Mouse (Mus musculus) regulatory T cell (primary cell): ENCODE data around the gene 4930572O03Rik.
"Not testable (repeated sequence)": the region's sequence is repeated elsewhere in the genome, so short reads cannot be mapped to it uniquely, and the experiment has no call there.

Source experiments
- in situ Hi-C: fragments of 300-600 bp; cut with MboI, MseI; formaldehyde crosslinking; loops from one replicate; pipeline ENCODE4 v1.15.1; 2025; ENCODE audit warnings: high pct_unique_total_duplicates

Gene 4930572O03Rik

GRCm38 (mm10) chr5:15656959-15657358 lies at the start of gene 4930572O03Rik:
4930572O03Rik (minus strand) TSS chr5:15657059.
- in situ Hi-C loops, result loop anchor here (10.0 kb wide), 1 partner anchor 58 kb away; the partner anchor contains the start of gene Speer4c

- in situ Hi-C loops, result loop anchor here (10.0 to 25.0 kb wide), 2 partner anchors 602 to 1184 kb away; no protein-coding TSS in a partner anchor
Measured at GRCm38 (mm10) chr5:15702891-15703290, 46.0 kb upstream of the 4930572O03Rik start.

- in situ Hi-C loops, result loop anchor here (5.0 to 25.0 kb wide), 2 partner anchors 635 to 740 kb away; no protein-coding TSS in a partner anchor
Measured at GRCm38 (mm10) chr5:15697719-15698118, 40.9 kb upstream of the 4930572O03Rik start.

GRCm38 (mm10) chr5:15691849-15692248 lies 35.0 kb upstream of the 4930572O03Rik start:
- in situ Hi-C loops, result loop anchor here (5.0 to 25.0 kb wide), 2 partner anchors 180 to 630 kb away; no protein-coding TSS in a partner anchor

GRCm38 (mm10) chr5:15690822-15691221 lies 34.0 kb upstream of the 4930572O03Rik start:
- in situ Hi-C loops, result loop anchor here (5.0 to 25.0 kb wide), 2 partner anchors 179 to 629 kb away; no protein-coding TSS in a partner anchor

GRCm38 (mm10) chr5:15689659-15690213 lies 32.9 kb upstream of the 4930572O03Rik start:
- in situ Hi-C loops, result loop anchor here (5.0 to 25.0 kb wide), 2 partner anchors 177 to 627 kb away; no protein-coding TSS in a partner anchor

GRCm38 (mm10) chr5:15688874-15689658 lies 32.2 kb upstream of the 4930572O03Rik start:
- in situ Hi-C loops, result loop anchor here (25.0 kb wide), 1 partner anchor 627 kb away; no protein-coding TSS in a partner anchor

GRCm38 (mm10) chr5:15681301-15682035 lies 24.6 kb upstream of the 4930572O03Rik start:
- in situ Hi-C loops, result loop anchor here (5.0 to 25.0 kb wide), 2 partner anchors 619 to 684 kb away; no protein-coding TSS in a partner anchor

GRCm38 (mm10) chr5:15679980-15680949 lies 23.4 kb upstream of the 4930572O03Rik start:
- in situ Hi-C loops, result loop anchor here (5.0 to 25.0 kb wide), 2 partner anchors 618 to 683 kb away; no protein-coding TSS in a partner anchor

GRCm38 (mm10) chr5:15678907-15679306 lies 22.0 kb upstream of the 4930572O03Rik start:
- in situ Hi-C loops, result loop anchor here (25.0 kb wide), 1 partner anchor 617 kb away; no protein-coding TSS in a partner anchor

- in situ Hi-C loops, result loop anchor here (25.0 kb wide), 1 partner anchor 615 kb away; no protein-coding TSS in a partner anchor
Measured at GRCm38 (mm10) chr5:15677750-15678149, 20.9 kb upstream of the 4930572O03Rik start.

GRCm38 (mm10) chr5:15674429-15675244 lies 17.8 kb upstream of the 4930572O03Rik start:
- in situ Hi-C loops, result loop anchor here (25.0 kb wide), 1 partner anchor 612 kb away; no protein-coding TSS in a partner anchor

GRCm38 (mm10) chr5:15673989-15674388 lies 17.1 kb upstream of the 4930572O03Rik start:
- in situ Hi-C loops, result not testable (repeated sequence)

GRCm38 (mm10) chr5:15670789-15671188 lies 13.9 kb upstream of the 4930572O03Rik start:
- in situ Hi-C loops, result not testable (repeated sequence)

GRCm38 (mm10) chr5:15663847-15664246 lies 7.0 kb upstream of the 4930572O03Rik start:
- in situ Hi-C loops, result loop anchor here (5.0 kb wide), 1 partner anchor 182 kb away; no protein-coding TSS in a partner anchor

- in situ Hi-C loops, result loop anchor here (10.0 kb wide), 1 partner anchor 62 kb away; the partner anchor contains the start of gene Speer4c
Measured at GRCm38 (mm10) chr5:15652334-15652733, 4.5 kb downstream of the 4930572O03Rik start.

- in situ Hi-C loops, result not testable (repeated sequence)
Measured at GRCm38 (mm10) chr5:15645707-15646106, 11.2 kb downstream of the 4930572O03Rik start.

GRCm38 (mm10) chr5:15637637-15638036 lies 19.2 kb downstream of the 4930572O03Rik start:
- in situ Hi-C loops, result loop anchor here (5.0 kb wide), 1 partner anchor 680 kb away; no protein-coding TSS in a partner anchor

GRCm38 (mm10) chr5:15630068-15630467 lies 26.8 kb downstream of the 4930572O03Rik start:
- in situ Hi-C loops, result not testable (repeated sequence)
